Mouse (Mus musculus) bone marrow, adult 2 months (tissue): ENCODE results near the gene Swap70. TPM values are rescaled to one million over a fixed set of nuclear protein-coding genes. Genes with fewer than 3 reads are reported as not detected.

Experiments
- H3K27ac ChIP-seq: fragments of 200-500 bp; 2 replicates; pipeline ENCODE4 v1.5.1; 2012; ENCODE audit warnings: low read depth, mild to moderate bottlenecking, control low read depth, inconsistent platforms, low read length; ENCODE audit not compliant: control insufficient read depth, poor library complexity, insufficient read depth
- H3K4me1 ChIP-seq: fragments of 200-500 bp; 2 replicates; pipeline ENCODE4 v1.6.1; 2011; ENCODE audit warnings: low read length; ENCODE audit not compliant: control insufficient read depth, insufficient read depth
- H3K4me3 ChIP-seq: fragments of 200-500 bp; replicated peaks from 2 replicates; pipeline ENCODE3; 2011; ENCODE audit warnings: mild to moderate bottlenecking, low read depth, low read length, control low read depth; ENCODE audit not compliant: control insufficient read depth
- CTCF ChIP-seq: fragments of 200-500 bp; IDR thresholded peaks from 2 replicates; pipeline ENCODE4 v1.5.1; 2011; ENCODE audit warnings: low read length, control low read depth; ENCODE audit not compliant: control insufficient read depth, insufficient read depth
- POLR2A ChIP-seq: fragments of 200-500 bp; IDR thresholded peaks from 2 replicates; pipeline ENCODE4 v1.6.1; 2011; ENCODE audit warnings: low read depth, mild to moderate bottlenecking, control low read depth, low read length, borderline replicate concordance; ENCODE audit not compliant: control insufficient read depth
- WGBS: fragments of 180-500 bp; shearing (Covaris S2); methylation state at CpG from one replicate; pipeline ENCODE4 v1.1.7; 2018; 5-methylcytosine and 5-hydroxymethylcytosine counted together
- polyA plus RNA-seq: library from polyadenylated mRNA; stranded (reverse); fragments of >200 nt; gene quantifications from 2 replicates; pipeline ENCODE4 v1.2.4, GENCODE M21; 2011; ENCODE audit warnings: low replicate concordance; ENCODE audit not compliant: missing spikeins, insufficient read depth, insufficient read length

Swap70 gene
- polyA plus RNA-seq, 1 experiment: 23.1 TPM

DNA sequence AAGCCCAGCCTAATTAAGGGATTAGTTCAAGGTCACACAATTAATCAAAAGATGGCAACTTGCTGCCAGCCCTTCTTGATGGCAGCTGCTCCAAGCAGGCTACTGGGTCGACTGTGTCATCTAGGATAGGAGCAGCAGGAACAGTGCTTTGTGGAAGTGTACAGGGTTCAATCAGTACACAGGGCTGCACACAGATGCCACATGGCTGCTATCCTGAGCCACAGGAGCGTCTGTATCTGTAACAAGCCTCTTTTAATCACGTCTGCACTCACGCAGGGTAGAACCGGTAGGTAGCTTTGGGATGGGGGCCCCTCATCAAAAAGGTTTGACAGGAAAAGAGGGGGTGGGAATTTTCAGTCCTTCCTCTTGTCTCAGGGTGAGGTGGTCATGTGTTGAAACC lies 84.8 kb downstream of the Swap70 start:
- TF ChIP-seq CTCF (no peak), POLR2A (no peak)
- H3K4me1 ChIP-seq: no peaks in the 10 kb centered on the region; the same call in 1 of the 2 replicates
- no peak overlapping the region for H3K27ac ChIP-seq
- 79% methylated on average over 5 of the region's 5 CpGs for WGBS
- H3K4me3 ChIP-seq: no peak overlapping the region

DNA sequence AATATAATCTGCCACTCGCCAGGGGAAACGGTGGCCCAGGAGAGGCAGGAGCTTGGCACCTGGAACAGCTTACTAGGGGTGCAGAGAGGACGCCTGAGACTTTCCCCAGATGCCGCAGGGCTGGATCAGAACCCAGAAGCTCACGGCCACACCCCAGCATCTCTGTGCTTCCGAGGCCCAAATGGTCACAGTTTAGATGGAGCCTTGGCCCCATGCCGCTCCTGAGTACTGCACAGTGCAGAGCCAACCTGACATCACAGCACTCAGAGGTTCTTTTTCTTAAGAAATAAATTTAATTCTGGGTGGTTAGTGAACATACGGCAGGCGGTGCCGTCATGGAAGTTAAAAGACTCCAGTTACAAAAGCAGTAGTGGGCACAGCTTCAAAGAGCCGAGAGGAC lies 86.2 kb downstream of the Swap70 start:
- WGBS: 82% methylated on average over 11 of the region's 11 CpGs
- H3K4me1 ChIP-seq: no peaks in the 10 kb centered on the region; the same call in 1 of the 2 replicates
- TF ChIP-seq POLR2A: no peak
- no peak for TF ChIP-seq CTCF
- no peak overlapping the region for H3K27ac ChIP-seq
- H3K4me3 ChIP-seq: no peak overlapping the region

DNA sequence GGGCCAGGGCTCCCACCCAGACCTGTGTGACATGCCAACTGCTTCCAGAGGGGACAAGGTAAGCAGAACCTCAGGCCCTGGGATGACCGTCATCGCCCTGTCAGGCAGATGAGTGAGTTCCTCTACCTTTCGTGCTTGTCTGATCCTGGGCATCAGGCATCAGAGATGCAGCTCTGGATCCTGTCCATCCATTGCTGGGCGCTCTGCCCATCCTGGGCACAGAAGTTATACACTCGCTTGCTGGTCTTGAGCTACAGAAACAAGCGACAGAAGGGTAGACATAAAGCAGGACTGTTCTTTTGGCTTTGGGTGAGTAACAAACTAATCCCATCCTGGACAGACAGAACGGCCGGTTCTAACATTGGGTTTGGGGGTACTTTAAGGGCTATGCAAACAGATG lies 87.7 kb downstream of the Swap70 start:
- TF ChIP-seq CTCF: no peak
- TF ChIP-seq POLR2A: no peak
- WGBS: 86% methylated on average over 8 of the region's 8 CpGs
- Histone ChIP-seq H3K4me3 (no peak overlapping the region), H3K27ac (no peak overlapping the region), H3K4me1 (peaks cover 2% of the 10 kb centered on the region; the same call in 1 of the 2 replicates)

GRCm38 (mm10) chr7:110313392-110314055 lies 92.0 kb downstream of the Swap70 start:
- peaks cover 2% of the 10 kb centered on the region; the same call in 1 of the 2 replicates for H3K4me1 ChIP-seq
- no peak for TF ChIP-seq CTCF
- no peak for TF ChIP-seq POLR2A
- peak overlapping the region; percentile 60 for H3K27ac ChIP-seq
- H3K4me3 ChIP-seq: no peak overlapping the region
- WGBS: 9% methylated on average over 9 of the region's 9 CpGs

DNA sequence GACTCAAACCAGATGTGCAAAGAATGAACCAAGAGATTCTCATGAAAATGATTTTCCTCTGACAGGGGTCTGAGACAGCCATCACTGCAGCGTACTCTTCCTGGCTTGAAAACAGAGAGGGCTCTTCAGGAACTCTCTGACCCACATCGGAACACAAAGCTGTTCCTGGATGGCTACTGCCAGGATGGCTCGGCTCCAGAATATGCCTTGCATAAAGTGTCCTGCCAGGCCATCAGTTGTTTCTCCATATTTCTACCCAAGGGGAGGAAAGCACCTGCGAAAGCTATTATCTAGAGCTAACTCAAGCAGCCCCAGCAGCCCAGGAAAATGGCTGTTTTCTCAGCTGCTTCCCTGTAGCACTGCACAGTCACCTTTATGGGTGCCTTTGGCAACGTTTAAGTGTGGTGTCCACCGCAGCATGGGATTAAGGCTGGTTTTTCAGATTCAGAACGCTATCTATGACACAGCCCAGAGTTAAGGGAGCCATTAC lies 92.9 kb downstream of the Swap70 start:
- H3K27ac ChIP-seq: no peak overlapping the region
- TF ChIP-seq POLR2A: no peak
- WGBS: 81% methylated on average over 7 of the region's 7 CpGs
- H3K4me3 ChIP-seq: no peak overlapping the region
- peaks cover 2% of the 10 kb centered on the region; the same call in 1 of the 2 replicates for H3K4me1 ChIP-seq

- H3K27ac ChIP-seq: no peak overlapping the region
- 63% methylated on average over 1 of the region's 1 CpGs for WGBS
- TF ChIP-seq CTCF (no peak), POLR2A (no peak)
- no peak overlapping the region for H3K4me3 ChIP-seq
- peaks cover 2% of the 10 kb centered on the region; the same call in 1 of the 2 replicates for H3K4me1 ChIP-seq
These were observed 93.8 kb downstream of the Swap70 start for GRCm38 (mm10) chr7:110315352-110315751.

DNA sequence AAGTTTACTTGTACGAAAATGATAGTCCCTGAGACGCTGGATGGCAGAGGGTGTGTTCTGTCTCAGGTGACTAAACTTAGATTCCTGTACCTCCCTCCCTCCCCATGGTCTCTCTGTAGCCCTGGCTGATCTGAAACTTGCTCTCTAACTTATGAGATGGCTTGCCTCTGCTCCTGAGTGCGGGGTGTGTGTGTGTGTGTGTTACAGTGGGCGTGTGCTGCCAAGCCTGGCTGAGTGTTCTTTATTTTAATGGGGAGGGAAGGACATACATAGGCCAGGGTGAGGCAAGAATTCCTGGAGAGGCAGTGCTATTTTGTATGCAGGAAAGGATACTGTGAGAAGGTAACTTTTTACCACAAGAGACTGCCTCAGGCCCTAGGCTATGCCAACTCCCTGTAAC lies 95.9 kb downstream of the Swap70 start:
- Histone ChIP-seq H3K4me3 (no peak overlapping the region), H3K27ac (no peak overlapping the region), H3K4me1 (peaks cover 2% of the 10 kb centered on the region; the same call in 1 of the 2 replicates)
- TF ChIP-seq CTCF (no peak), POLR2A (no peak)
- WGBS: 85% methylated on average over 4 of the region's 4 CpGs

DNA sequence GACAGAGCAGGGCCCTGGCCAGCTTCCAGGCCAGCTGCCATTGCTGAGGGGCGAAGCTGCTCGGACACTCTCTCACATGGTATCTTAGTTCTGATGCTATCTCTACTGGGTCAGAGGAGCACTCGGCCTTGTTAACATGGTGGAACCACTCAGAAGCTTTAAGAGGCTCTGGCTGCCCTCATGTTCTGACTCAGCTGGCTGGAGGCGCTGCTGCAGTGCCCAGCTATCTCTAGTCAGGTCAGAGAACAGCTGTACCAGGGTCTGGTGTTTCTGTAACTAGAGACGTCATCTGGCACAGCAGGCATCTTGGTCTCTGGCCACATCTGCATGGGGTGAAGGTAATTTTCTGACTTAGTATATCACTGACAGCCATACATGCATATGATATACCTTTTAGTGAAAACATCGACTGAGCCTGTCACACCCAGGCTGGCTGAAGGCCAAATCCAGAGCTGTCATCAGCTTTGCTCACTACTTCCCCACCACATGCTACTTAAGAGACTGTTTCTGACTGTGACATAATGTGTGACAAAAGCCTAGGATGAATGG lies 97.5 kb downstream of the Swap70 start:
- Histone ChIP-seq H3K4me1 (no peaks in the 10 kb centered on the region), H3K27ac (no peak overlapping the region), H3K4me3 (no peak overlapping the region)
- TF ChIP-seq POLR2A (no peak), CTCF (no peak)
- 56% methylated on average over 6 of the region's 6 CpGs for WGBS

GRCm38 (mm10) chr7:110321106-110321505 lies 99.6 kb downstream of the Swap70 start:
- no peak overlapping the region for H3K4me3 ChIP-seq
- no peak overlapping the region for H3K27ac ChIP-seq
- WGBS: 87% methylated on average over 5 of the region's 5 CpGs
- TF ChIP-seq CTCF (no peak), POLR2A (no peak)
- H3K4me1 ChIP-seq: no peaks in the 10 kb centered on the region; the same call in 1 of the 2 replicates
